Mouse (Mus musculus) CD4-positive, CD25-positive, alpha-beta regulatory T cell, adult 9 weeks (primary cell): ENCODE measurements around the gene Klhl9. TPM values are rescaled to one million over a fixed set of nuclear protein-coding genes. Genes with fewer than 3 reads are reported as not detected.

Experiments
- polyA plus RNA-seq: library from polyadenylated mRNA; unstranded; fragments of 100-300 nt; shearing (Covaris generic); gene quantifications from one replicate; pipeline ENCODE4 v1.2.1, GENCODE M21; 2017

The Klhl9 gene
- 13.5 TPM for polyA plus RNA-seq

GRCm38 (mm10) chr4:88721791-88722721, at the start of gene Klhl9, which contains the start of gene Gm26566:
Gene Klhl9 (minus strand): TSS chr4:88722465.
Gene Gm26566 (plus strand): TSS chr4:88721805.

GRCm38 (mm10) chr4:88759610-88760268, 37.5 kb upstream of the Klhl9 start, which contains the start of gene Gm13283:
Gene Gm13283 (plus strand): TSS chr4:88760119.

GRCm38 (mm10) chr4:88754818-88755340, 32.6 kb upstream of the Klhl9 start, which contains the start of gene Gm13271:
Gene Gm13271 (plus strand): TSS chr4:88754868.

GRCm38 (mm10) chr4:88691259-88691658, 31.0 kb downstream of the Klhl9 start, which contains the start of gene Ifnab:
Gene Ifnab (minus strand): TSS chr4:88691359.

GRCm38 (mm10) chr4:88683812-88684211, 38.5 kb downstream of the Klhl9 start, which contains the start of gene Ifna2:
Gene Ifna2 (minus strand): TSS chr4:88683912.

GRCm38 (mm10) chr4:88676824-88677223, 45.4 kb downstream of the Klhl9 start, which contains the start of gene Ifna16:
Gene Ifna16 (minus strand): TSS chr4:88676924.

Other genes starting within 250 kb of the Klhl9 start
- gene Ifnb1, start 199.7 kb downstream of the Klhl9 start, polyA plus RNA-seq: not detected
- not detected for gene Ifna15, start 164.2 kb downstream of the Klhl9 start, polyA plus RNA-seq
- gene Ifna14, start 150.7 kb downstream of the Klhl9 start, polyA plus RNA-seq: not detected
- not detected for gene Ifna9, start 130.1 kb downstream of the Klhl9 start, polyA plus RNA-seq
- not detected for gene Ifna12, start 119.1 kb downstream of the Klhl9 start, polyA plus RNA-seq
- not detected for gene C87499, start 88.1 kb downstream of the Klhl9 start, polyA plus RNA-seq
- gene Ifna13, start 78.0 kb downstream of the Klhl9 start, polyA plus RNA-seq: not detected
- not detected for gene Ifna16, start 45.5 kb downstream of the Klhl9 start, polyA plus RNA-seq
- gene Ifna2, start 38.6 kb downstream of the Klhl9 start, polyA plus RNA-seq: not detected
- gene Ifnab, start 31.1 kb downstream of the Klhl9 start, polyA plus RNA-seq: not detected
- not detected for gene Gm26566, start 660 bp downstream of the Klhl9 start, polyA plus RNA-seq
- not detected for gene Gm13271, start 32.4 kb upstream of the Klhl9 start, polyA plus RNA-seq
- not detected for gene Gm13283, start 37.7 kb upstream of the Klhl9 start, polyA plus RNA-seq
- gene Gm13290, start 51.4 kb upstream of the Klhl9 start, polyA plus RNA-seq: not detected
- gene Gm13289, start 54.5 kb upstream of the Klhl9 start, polyA plus RNA-seq: not detected
- gene Gm13272, start 57.4 kb upstream of the Klhl9 start, polyA plus RNA-seq: not detected
- 0.32 TPM for gene Ifnz, start 59.7 kb upstream of the Klhl9 start, polyA plus RNA-seq
- not detected for gene Gm13276, start 63.2 kb upstream of the Klhl9 start, polyA plus RNA-seq
- gene Gm13277, start 66.2 kb upstream of the Klhl9 start, polyA plus RNA-seq: not detected
- gene Gm13278, start 69.1 kb upstream of the Klhl9 start, polyA plus RNA-seq: not detected
- gene Gm13275, start 72.0 kb upstream of the Klhl9 start, polyA plus RNA-seq: not detected
- gene Gm13279, start 74.9 kb upstream of the Klhl9 start, polyA plus RNA-seq: not detected
- 0.76 TPM for gene Gm13285, start 77.2 kb upstream of the Klhl9 start, polyA plus RNA-seq
- gene Gm13287, start 80.8 kb upstream of the Klhl9 start, polyA plus RNA-seq: not detected
- gene Gm13288, start 83.1 kb upstream of the Klhl9 start, polyA plus RNA-seq: not detected
- not detected for gene Ifna7, start 93.8 kb upstream of the Klhl9 start, polyA plus RNA-seq
- gene Ifna11, start 97.5 kb upstream of the Klhl9 start, polyA plus RNA-seq: not detected
- not detected for gene Ifna6, start 105.0 kb upstream of the Klhl9 start, polyA plus RNA-seq
- not detected for gene Ifna5, start 113.1 kb upstream of the Klhl9 start, polyA plus RNA-seq
- not detected for gene Ifna4, start 119.4 kb upstream of the Klhl9 start, polyA plus RNA-seq
- not detected for gene Ifna1, start 127.6 kb upstream of the Klhl9 start, polyA plus RNA-seq
- gene Ifne, start 157.7 kb upstream of the Klhl9 start, polyA plus RNA-seq: not detected